Mouse (Mus musculus) layer of hippocampus, postnatal 25 days (tissue): Measurements from ENCODE around the gene Pde8b. TPM values are rescaled to one million over a fixed set of nuclear protein-coding genes. Genes with fewer than 3 reads are reported as not detected.

Experiments
- DNase-seq, 2 experiments: peaks; one replicate each; pipeline ENCODE4 v3.0.0; 2022; ENCODE audit warnings: mixed read lengths in 2 of 2, low spot score in 1 of 2; ENCODE audit errors: extremely low spot score in 1 of 2
- total RNA-seq, 2 experiments: library from RNA; stranded (reverse); gene quantifications; 2 replicates each; pipeline ENCODE4 v1.2.3; 2021

Gene Pde8b
- total RNA-seq, 2 experiments from 2014 or later: 91.7 to 97.0 TPM

- DNase-seq: no peak
Measured at GRCm38 (mm10) chr13:95091546-95092445, 158.3 kb downstream of the Pde8b start.

- DNase-seq: no peak
Measured at GRCm38 (mm10) chr13:95087358-95087787, 162.8 kb downstream of the Pde8b start.

- DNase-seq: no peak
Measured at GRCm38 (mm10) chr13:95086033-95086432, 164.1 kb downstream of the Pde8b start.

GRCm38 (mm10) chr13:95082611-95083010, 167.5 kb downstream of the Pde8b start:
- no peak for DNase-seq

- DNase-seq: no peak
Measured at GRCm38 (mm10) chr13:95081082-95081481, 169.1 kb downstream of the Pde8b start.

GRCm38 (mm10) chr13:95078492-95078891, 171.6 kb downstream of the Pde8b start:
- no peak for DNase-seq

- no peak for DNase-seq
Measured at GRCm38 (mm10) chr13:95077688-95078087, 172.4 kb downstream of the Pde8b start.

- DNase-seq: no peak
Measured at GRCm38 (mm10) chr13:95076142-95076541, 174.0 kb downstream of the Pde8b start.

GRCm38 (mm10) chr13:95073445-95074172, 176.5 kb downstream of the Pde8b start:
- no peak for DNase-seq

GRCm38 (mm10) chr13:95070268-95070667, 179.9 kb downstream of the Pde8b start:
- DNase-seq: no peak

GRCm38 (mm10) chr13:95067854-95068253, 182.3 kb downstream of the Pde8b start:
- peak in 1 of 2 experiments; percentile 26 for DNase-seq

- DNase-seq: no peak
Measured at GRCm38 (mm10) chr13:95063390-95064017, 186.6 kb downstream of the Pde8b start.

- DNase-seq: no peak
Measured at GRCm38 (mm10) chr13:95058885-95059284, 191.3 kb downstream of the Pde8b start.

- DNase-seq: no peak
Measured at GRCm38 (mm10) chr13:95056501-95057280, 193.4 kb downstream of the Pde8b start.

- DNase-seq: no peak
Measured at GRCm38 (mm10) chr13:95055742-95056388, 194.3 kb downstream of the Pde8b start.

GRCm38 (mm10) chr13:95052421-95052820, 197.7 kb downstream of the Pde8b start:
- DNase-seq: no peak

- DNase-seq: no peak
Measured at GRCm38 (mm10) chr13:95050398-95050797, 199.7 kb downstream of the Pde8b start.

- no peak for DNase-seq
Measured at GRCm38 (mm10) chr13:95044108-95044507, 206.0 kb downstream of the Pde8b start.

- no peak for DNase-seq
Measured at GRCm38 (mm10) chr13:95040140-95040738, 209.9 kb downstream of the Pde8b start.
